Mouse (Mus musculus): Measurements from ENCODE around the gene Ism1. TPM values are rescaled to one million over a fixed set of nuclear protein-coding genes. Genes with fewer than 3 reads are reported as not detected.

The Ism1 gene
- polyA plus RNA-seq, 1 experiment = 0.02 TPM

DNA sequence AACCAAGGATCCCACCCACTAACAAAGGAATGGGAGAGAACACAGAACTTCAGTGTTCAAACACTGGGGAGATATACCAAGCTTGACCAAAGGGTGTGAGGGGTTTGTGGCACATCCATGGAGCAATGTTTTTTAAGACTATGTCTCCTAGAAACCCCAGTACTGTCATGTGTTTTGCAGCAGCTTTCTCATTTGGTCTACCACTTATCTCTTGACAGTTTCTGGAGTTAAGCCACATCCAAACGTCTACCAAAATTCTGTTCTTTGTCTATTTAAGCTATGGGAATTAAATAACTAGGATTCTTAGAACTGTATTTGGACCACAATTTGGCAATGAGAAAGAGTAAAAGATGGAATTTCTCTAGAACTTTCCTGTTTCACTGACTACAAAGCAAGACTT is 106.5 kb downstream of the Ism1 start:
- H3K79me3 ChIP-seq (ENCODE audit: low read depth) = no peaks in the 10 kb centered on the region
- no peaks in the 10 kb centered on the region for H3K79me2 ChIP-seq (ENCODE audit: control insufficient read depth, insufficient read depth)
- H3K36me3 ChIP-seq (ENCODE audit: control insufficient read depth, insufficient read depth) = no peaks in the 10 kb centered on the region
- no peak overlapping the region for H3ac ChIP-seq (ENCODE audit: control insufficient read depth, insufficient read length, low read depth)
- no peak overlapping the region for H3K4me3 ChIP-seq (ENCODE audit: insufficient read depth, poor library complexity, severe bottlenecking)
- H3K27me3 ChIP-seq (ENCODE audit: control insufficient read depth, insufficient read depth, insufficient read length) = no peaks in the 10 kb centered on the region
- TF ChIP-seq MAX (IDR thresholded peaks at IDR 0.05) = no peak
- no peak for TF ChIP-seq MYOD1 (IDR thresholded peaks at IDR 0.05; ENCODE audit: control insufficient read depth, insufficient read length, low read depth)
- TF ChIP-seq MYOG (IDR thresholded peaks at IDR 0.05; ENCODE audit: control insufficient read depth, extremely low read depth, insufficient read length) = no peak
- no peak for TF ChIP-seq USF1 (IDR thresholded peaks at IDR 0.05; ENCODE audit: low read depth)
- no peak for TF ChIP-seq FOSL1 (IDR thresholded peaks at IDR 0.05; ENCODE audit: insufficient read depth, low read length, poor library complexity, severe bottlenecking)

DNA sequence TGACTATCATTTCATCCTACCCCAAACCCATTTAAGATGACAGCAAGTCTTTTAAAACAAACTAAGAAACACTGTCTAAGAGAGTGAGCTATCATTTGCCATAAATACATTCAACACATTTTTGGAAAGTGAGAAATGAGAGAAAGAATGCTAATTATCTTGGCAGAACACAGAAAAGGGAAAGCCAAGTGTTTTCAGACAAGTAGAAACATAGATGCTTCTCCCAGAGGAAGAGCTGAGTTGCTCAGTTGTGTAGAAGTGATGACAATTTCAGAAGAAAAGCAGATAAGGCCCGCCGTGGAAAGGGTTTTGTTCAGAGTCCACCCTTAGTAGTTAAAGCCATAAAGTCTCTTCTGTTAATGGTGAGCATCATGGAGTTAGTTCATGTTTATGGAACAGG is 107.0 kb downstream of the Ism1 start:
- H3K36me3 ChIP-seq (ENCODE audit: control insufficient read depth, insufficient read depth) = no peaks in the 10 kb centered on the region
- TF ChIP-seq CEBPB (IDR thresholded peaks at IDR 0.05; ENCODE audit: low read depth) (no peak), FOSL1 (IDR thresholded peaks at IDR 0.05; ENCODE audit: insufficient read depth, low read length, poor library complexity, severe bottlenecking) (no peak), MYOD1 (IDR thresholded peaks at IDR 0.05; ENCODE audit: control insufficient read depth, insufficient read length, low read depth) (no peak), MAX (IDR thresholded peaks at IDR 0.05) (no peak), CTCF (IDR thresholded peaks at IDR 0.05; ENCODE audit: control insufficient read depth, insufficient read depth, insufficient read length) (no peak), USF1 (IDR thresholded peaks at IDR 0.05; ENCODE audit: low read depth) (no peak), MYOG (IDR thresholded peaks at IDR 0.05; ENCODE audit: control insufficient read depth, extremely low read depth, insufficient read length) (no peak)
- H3K79me3 ChIP-seq (ENCODE audit: low read depth) = no peaks in the 10 kb centered on the region
- H3ac ChIP-seq (ENCODE audit: control insufficient read depth, insufficient read length, low read depth) = no peak overlapping the region
- H3K27me3 ChIP-seq (ENCODE audit: control insufficient read depth, insufficient read depth, insufficient read length) = no peaks in the 10 kb centered on the region
- no peaks in the 10 kb centered on the region for H3K79me2 ChIP-seq (ENCODE audit: control insufficient read depth, insufficient read depth)
- no peak overlapping the region for H3K4me3 ChIP-seq (ENCODE audit: insufficient read depth, poor library complexity, severe bottlenecking)

DNA sequence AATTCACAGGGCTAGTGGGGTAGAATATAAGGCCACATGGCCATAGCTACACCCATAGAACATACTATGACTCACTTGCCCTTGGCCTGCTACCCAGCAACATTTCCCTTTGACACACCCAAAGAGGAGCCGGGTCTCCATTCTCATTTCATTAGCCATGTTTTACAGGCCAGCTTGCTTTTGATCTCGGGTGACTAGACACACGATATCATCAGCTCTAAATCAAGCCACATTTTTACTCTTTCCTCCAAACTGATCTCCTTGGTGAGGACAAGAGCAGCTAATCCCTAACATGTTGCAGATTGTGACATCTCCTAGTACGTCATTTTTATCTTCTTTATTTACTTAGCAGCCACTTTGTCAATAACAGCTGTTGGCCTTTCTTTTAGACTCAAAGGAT is 110.7 kb downstream of the Ism1 start:
- TF ChIP-seq FOSL1 (IDR thresholded peaks at IDR 0.05; ENCODE audit: insufficient read depth, low read length, poor library complexity, severe bottlenecking) (no peak), CTCF (IDR thresholded peaks at IDR 0.05; ENCODE audit: control insufficient read depth, insufficient read depth, insufficient read length) (no peak), MYOG (IDR thresholded peaks at IDR 0.05; ENCODE audit: control insufficient read depth, extremely low read depth, insufficient read length) (no peak), USF1 (IDR thresholded peaks at IDR 0.05; ENCODE audit: low read depth) (no peak), MAX (IDR thresholded peaks at IDR 0.05) (no peak), CEBPB (IDR thresholded peaks at IDR 0.05; ENCODE audit: low read depth) (peak; percentile 8)
- no peak overlapping the region for H3ac ChIP-seq (ENCODE audit: control insufficient read depth, insufficient read length, low read depth)
- H3K4me3 ChIP-seq (ENCODE audit: insufficient read depth, poor library complexity, severe bottlenecking) = no peak overlapping the region
- no peaks in the 10 kb centered on the region for H3K27me3 ChIP-seq (ENCODE audit: control insufficient read depth, insufficient read depth, insufficient read length)
- no peaks in the 10 kb centered on the region for H3K79me3 ChIP-seq (ENCODE audit: low read depth)
- H3K79me2 ChIP-seq (ENCODE audit: control insufficient read depth, insufficient read depth) = no peaks in the 10 kb centered on the region
- H3K36me3 ChIP-seq (ENCODE audit: control insufficient read depth, insufficient read depth) = no peaks in the 10 kb centered on the region

DNA sequence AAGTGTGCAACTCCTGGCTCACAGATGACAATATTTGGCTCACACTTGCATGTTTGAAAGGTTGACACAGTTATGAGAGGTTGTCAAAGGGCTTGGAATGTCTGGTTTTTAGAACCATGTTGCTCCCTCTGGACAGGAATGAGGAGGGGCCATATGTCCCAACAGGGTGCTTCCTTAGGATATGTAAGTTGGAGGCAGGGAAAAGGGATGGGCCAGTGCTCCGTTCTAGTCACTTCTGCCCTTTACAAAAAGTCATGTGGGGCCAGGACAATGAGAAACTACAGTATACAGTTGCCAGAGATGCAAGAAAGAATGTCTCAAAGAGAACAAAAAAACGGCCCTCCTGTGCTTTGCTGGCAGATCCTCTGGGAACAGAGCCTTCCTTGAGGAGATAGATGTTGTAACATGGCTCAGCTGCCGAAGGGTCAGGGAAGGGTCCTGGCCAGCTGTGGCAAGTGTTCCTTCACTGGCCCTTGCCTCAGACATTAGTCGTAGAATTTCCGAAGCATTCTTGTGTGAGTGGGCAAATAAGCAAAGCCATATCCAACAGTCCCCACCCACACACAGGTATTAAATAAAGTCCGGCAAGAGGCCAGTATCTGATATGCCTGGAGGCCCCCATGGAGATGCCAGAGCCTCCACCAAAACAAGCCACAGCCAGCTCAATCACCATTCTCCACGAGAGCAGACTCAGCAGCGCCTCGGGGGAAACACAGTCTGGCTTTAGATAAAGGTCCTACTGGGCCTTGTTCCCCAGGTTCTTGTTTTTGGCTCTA is 114.6 kb downstream of the Ism1 start:
- no peak overlapping the region for H3ac ChIP-seq (ENCODE audit: control insufficient read depth, insufficient read length, low read depth)
- H3K79me3 ChIP-seq (ENCODE audit: low read depth) = no peaks in the 10 kb centered on the region
- H3K4me3 ChIP-seq (ENCODE audit: insufficient read depth, poor library complexity, severe bottlenecking) = no peak overlapping the region
- TF ChIP-seq FOSL1 (IDR thresholded peaks at IDR 0.05; ENCODE audit: insufficient read depth, low read length, poor library complexity, severe bottlenecking) = no peak
- TF ChIP-seq CEBPB (IDR thresholded peaks at IDR 0.05; ENCODE audit: low read depth) = no peak
- TF ChIP-seq MYOG (IDR thresholded peaks at IDR 0.05; ENCODE audit: control insufficient read depth, extremely low read depth, insufficient read length) = no peak
- TF ChIP-seq USF1 (IDR thresholded peaks at IDR 0.05; ENCODE audit: low read depth) = no peak
- TF ChIP-seq MAX (IDR thresholded peaks at IDR 0.05) = no peak
- TF ChIP-seq MYOD1 (IDR thresholded peaks at IDR 0.05; ENCODE audit: control insufficient read depth, insufficient read length, low read depth) = no peak
- no peak for TF ChIP-seq CTCF (IDR thresholded peaks at IDR 0.05; ENCODE audit: control insufficient read depth, insufficient read depth, insufficient read length)
- H3K36me3 ChIP-seq (ENCODE audit: control insufficient read depth, insufficient read depth) = no peaks in the 10 kb centered on the region
- no peaks in the 10 kb centered on the region for H3K79me2 ChIP-seq (ENCODE audit: control insufficient read depth, insufficient read depth)
- no peaks in the 10 kb centered on the region for H3K27me3 ChIP-seq (ENCODE audit: control insufficient read depth, insufficient read depth, insufficient read length)

DNA sequence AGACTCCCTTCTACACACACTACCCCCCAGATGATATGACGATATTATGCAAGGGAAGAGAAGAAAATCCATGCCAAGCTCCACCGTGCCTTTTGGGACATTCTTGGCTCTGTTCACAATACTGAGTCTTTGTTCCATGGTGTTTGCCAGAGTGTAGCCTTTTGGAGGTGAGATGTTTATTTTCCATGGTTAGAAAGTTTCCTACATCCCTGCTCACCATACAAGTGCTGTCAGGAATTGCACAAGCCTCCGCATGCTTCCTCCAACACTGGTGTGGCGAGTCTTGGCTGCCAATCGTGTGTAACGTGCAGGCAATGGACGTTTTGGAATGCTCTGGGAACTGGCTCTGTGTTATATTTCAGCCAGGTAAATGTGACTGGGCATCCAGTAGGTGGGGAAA is 126.1 kb downstream of the Ism1 start:
- Histone ChIP-seq H3K4me3 (ENCODE audit: insufficient read depth, poor library complexity, severe bottlenecking) (no peak overlapping the region), H3K36me3 (ENCODE audit: control insufficient read depth, insufficient read depth) (no peaks in the 10 kb centered on the region), H3ac (ENCODE audit: control insufficient read depth, insufficient read length, low read depth) (no peak overlapping the region), H3K79me3 (ENCODE audit: low read depth) (no peaks in the 10 kb centered on the region), H3K27me3 (ENCODE audit: control insufficient read depth, insufficient read depth, insufficient read length) (no peaks in the 10 kb centered on the region), H3K79me2 (ENCODE audit: control insufficient read depth, insufficient read depth) (no peaks in the 10 kb centered on the region)
- TF ChIP-seq CTCF (IDR thresholded peaks at IDR 0.05; ENCODE audit: control insufficient read depth, insufficient read depth, insufficient read length) (no peak), MAX (IDR thresholded peaks at IDR 0.05) (no peak), MYOG (IDR thresholded peaks at IDR 0.05; ENCODE audit: control insufficient read depth, extremely low read depth, insufficient read length) (no peak), CEBPB (IDR thresholded peaks at IDR 0.05; ENCODE audit: low read depth) (no peak), MYOD1 (IDR thresholded peaks at IDR 0.05; ENCODE audit: control insufficient read depth, insufficient read length, low read depth) (no peak), USF1 (IDR thresholded peaks at IDR 0.05; ENCODE audit: low read depth) (no peak), FOSL1 (IDR thresholded peaks at IDR 0.05; ENCODE audit: insufficient read depth, low read length, poor library complexity, severe bottlenecking) (no peak)

All from C2C12 (cell line).